Mouse (Mus musculus) bone marrow macrophage, adult 2 months (primary cell): ENCODE data around the gene Gm45753.

Experiments
- CTCF ChIP-seq: IDR thresholded peaks from 2 replicates; pipeline ENCODE4 v1.5.1; 2012; ENCODE audit warnings: low read depth, mild to moderate bottlenecking, low read length, moderate library complexity
- POLR2A ChIP-seq: IDR thresholded peaks from 2 replicates; pipeline ENCODE4 v1.6.1; 2012; ENCODE audit warnings: mild to moderate bottlenecking, low read depth, low read length, borderline replicate concordance

DNA sequence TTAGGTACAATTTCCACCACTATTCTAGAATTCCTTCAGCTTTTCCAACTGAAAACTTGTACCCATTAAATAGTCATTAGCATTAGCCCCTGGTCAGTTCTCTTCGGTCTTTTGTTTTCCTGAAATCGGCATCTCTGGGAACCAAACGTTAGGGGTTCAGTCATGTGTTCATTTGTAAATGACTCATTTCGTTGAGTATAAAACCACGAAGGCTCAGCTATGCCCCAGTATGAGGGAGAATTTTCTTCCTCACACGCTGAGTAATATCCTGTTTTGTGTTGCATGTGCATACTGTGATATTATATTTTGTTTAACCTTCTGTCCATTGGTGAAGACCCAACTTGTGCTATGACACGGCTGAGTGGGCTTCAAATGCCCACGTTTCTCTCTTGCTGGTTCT, 49.8 kb downstream of the Gm45753 start:
- TF ChIP-seq CTCF = no peak
- no peak for TF ChIP-seq POLR2A
